Mouse (Mus musculus): ENCODE measurements at regions not wholly inside any gene's neighbourhood (a gene's known extent, or its start where the extent isn't known, plus 50 kb on each side); places are given as distances from the start of the nearest gene placed in this dataset.

- TF ChIP-seq CTCF (IDR thresholded peaks at IDR 0.05) (no peak), EP300 (IDR thresholded peaks at IDR 0.05) (no peak)
Measured at GRCm38 (mm10) chr1:35862196-35862595, 206.0 kb upstream of the Hs6st1 start.
